In the genomic region with DNA sequence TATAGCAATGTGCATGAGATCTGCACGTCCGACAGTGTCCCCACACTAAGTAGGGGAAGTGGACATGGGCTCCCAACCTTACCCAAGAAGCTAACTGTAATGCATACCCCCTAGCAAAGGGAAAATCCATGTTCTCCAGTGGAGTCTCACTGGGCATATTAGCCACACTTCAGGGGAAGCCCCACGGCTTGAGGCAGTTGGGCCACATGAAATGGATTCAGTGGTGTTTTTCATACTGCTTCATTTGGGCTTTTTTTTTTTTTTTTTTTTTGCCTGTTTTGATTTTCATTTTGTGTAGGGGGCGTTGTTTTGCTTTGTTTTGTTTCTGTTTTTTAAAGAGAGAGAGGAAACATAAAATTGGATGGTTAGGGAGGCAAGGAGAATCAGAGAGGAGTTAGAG, we compare ENCODE assay signal across 24 mouse cellular contexts.
"Had no signal": no experiment of that assay in that cellular context is flagged by ENCODE, and none has a peak within 500 bp of the region (broad histone marks: within the 10 kb centered on the region; RNA-seq: fewer than 3 reads in every experiment).

No protein-coding gene starts in this region.

- H3K9ac ChIP-seq: heart, embryonic 13.5 days; heart, embryonic 15.5 days; hindbrain, embryonic 13.5 days; hindbrain, embryonic 15.5 days; intestine, embryonic 15.5 days; limb, embryonic 12.5 days; liver, embryonic 13.5 days; liver, embryonic 15.5 days had no signal

- H3K4me1 ChIP-seq: hindbrain, embryonic 15.5 days; limb, embryonic 12.5 days; liver, embryonic 13.5 days; liver, embryonic 15.5 days had no signal

- H3K27ac ChIP-seq: heart, embryonic 10.5 days; heart, embryonic 13.5 days; heart, embryonic 15.5 days; hindbrain, embryonic 13.5 days; hindbrain, embryonic 15.5 days; hindbrain, postnatal 0 days; intestine, embryonic 15.5 days; kidney, postnatal 0 days; left cerebral cortex, adult 2 months; limb, embryonic 10.5 days; limb, embryonic 12.5 days; liver, embryonic 13.5 days; liver, embryonic 15.5 days had no signal

- H3K9me3 ChIP-seq: heart, embryonic 10.5 days; heart, embryonic 13.5 days; heart, embryonic 15.5 days; hindbrain, embryonic 13.5 days; hindbrain, embryonic 15.5 days; intestine, embryonic 15.5 days; limb, embryonic 10.5 days; limb, embryonic 12.5 days; liver, embryonic 13.5 days; liver, embryonic 15.5 days had no signal

- H3K4me2 ChIP-seq: heart, embryonic 13.5 days; heart, embryonic 15.5 days; hindbrain, embryonic 13.5 days; hindbrain, embryonic 15.5 days; intestine, embryonic 15.5 days; limb, embryonic 12.5 days; liver, embryonic 11.5 days; liver, embryonic 13.5 days; liver, embryonic 15.5 days had no signal

- H3K36me3 ChIP-seq: heart, embryonic 10.5 days; heart, embryonic 13.5 days; heart, embryonic 15.5 days; hindbrain, embryonic 13.5 days; hindbrain, embryonic 15.5 days; intestine, embryonic 15.5 days; limb, embryonic 10.5 days; limb, embryonic 12.5 days; liver, embryonic 13.5 days; liver, embryonic 15.5 days had no signal

- H3K4me3 ChIP-seq: heart, embryonic 10.5 days; heart, embryonic 13.5 days; heart, embryonic 15.5 days; hindbrain, embryonic 13.5 days; hindbrain, embryonic 15.5 days; intestine, embryonic 15.5 days; left cerebral cortex, adult 2 months; limb, embryonic 10.5 days; limb, embryonic 12.5 days; liver, embryonic 13.5 days; liver, embryonic 15.5 days had no signal

- H3K27me3 ChIP-seq: heart, embryonic 13.5 days; heart, embryonic 15.5 days; hindbrain, embryonic 13.5 days; intestine, embryonic 15.5 days; limb, embryonic 12.5 days; liver, embryonic 13.5 days; liver, embryonic 15.5 days had no signal

- DNase-seq: gastrocnemius, postnatal 14 days; gastrocnemius, postnatal 36 days; heart, adult 18-20 months; heart, postnatal 14 days; heart, postnatal 36 days; kidney, adult 18-20 months; kidney, adult 8-10 months; kidney, postnatal 14 days; kidney, postnatal 36 days; liver; liver, embryonic 13.5 days had no signal
